Mouse (Mus musculus) hindbrain, embryonic 12.5 days (tissue): ENCODE results near the gene Sacs. TPM values are rescaled to one million over a fixed set of nuclear protein-coding genes. Genes with fewer than 3 reads are reported as not detected.
A peak's percentile ranks its signal among the peaks of the same experiment; 100 is the strongest.

Source experiments
- ATAC-seq: fragments of 200-750 bp; cut with Nextera tagmentation; 2 replicates; pipeline ENCODE4 v1.8.0; 2017; ENCODE audit warnings: moderate TSS enrichment; ENCODE audit not compliant: low FRiP score
- H3K27ac ChIP-seq: fragments of 300-500 bp; sonication (generic); 2 replicates; pipeline ENCODE4 v1.5.1; 2016; ENCODE audit warnings: mild to moderate bottlenecking
- H3K27me3 ChIP-seq: fragments of 300-500 bp; sonication (generic); 2 replicates; pipeline ENCODE4 v1.6.1; 2016; ENCODE audit warnings: mild to moderate bottlenecking
- H3K36me3 ChIP-seq: fragments of 300-500 bp; sonication (generic); 2 replicates; pipeline ENCODE4 v1.6.1; 2016; ENCODE audit warnings: mild to moderate bottlenecking
- H3K4me1 ChIP-seq: fragments of 300-500 bp; sonication (generic); 2 replicates; pipeline ENCODE4 v1.6.1; 2016
- H3K4me2 ChIP-seq: fragments of 300-500 bp; sonication (generic); replicated peaks from 2 replicates; pipeline ENCODE4 v1.6.1; 2016; ENCODE audit warnings: mild to moderate bottlenecking
- H3K4me3 ChIP-seq: fragments of 300-500 bp; sonication (generic); 2 replicates; pipeline ENCODE4 v1.5.1; 2016; ENCODE audit warnings: mild to moderate bottlenecking
- H3K9ac ChIP-seq: fragments of 300-500 bp; sonication (generic); 2 replicates; pipeline ENCODE4 v1.6.1; 2016; ENCODE audit warnings: mild to moderate bottlenecking, moderate library complexity
- H3K9me3 ChIP-seq: fragments of 300-500 bp; sonication (generic); replicated peaks from 2 replicates; pipeline ENCODE4 v1.6.1; 2016; ENCODE audit warnings: mild to moderate bottlenecking
- WGBS: fragments of 180-500 bp; shearing (Covaris S2); methylation state at CpG from one replicate; pipeline ENCODE4 v1.1.7; 2016; 5-methylcytosine and 5-hydroxymethylcytosine counted together
- polyA plus RNA-seq: library from polyadenylated mRNA; unstranded; fragments of >200 nt; fragmentation: Nextera tagmentation; extraction: Ambion mirVana; gene quantifications from 2 replicates; pipeline ENCODE4 v1.2.1, GENCODE M21; 2016

Gene Sacs
- polyA plus RNA-seq, 1 experiment from 2014 or later, result 7.1 TPM

- no peak overlapping the region for H3K27ac ChIP-seq
- no peak overlapping the region for H3K4me2 ChIP-seq
- H3K9me3 ChIP-seq, result no peaks in the 10 kb centered on the region
- H3K4me3 ChIP-seq, result no peak overlapping the region
- no peak for ATAC-seq
- H3K9ac ChIP-seq, result no peak overlapping the region
- H3K4me1 ChIP-seq, result no peaks in the 10 kb centered on the region
- H3K36me3 ChIP-seq, result no peaks in the 10 kb centered on the region
- H3K27me3 ChIP-seq, result no peaks in the 10 kb centered on the region
- WGBS, result 60% methylated on average over 3 of the region's 3 CpGs
Observed at GRCm38 (mm10) chr14:61259084-61259483, 120.8 kb downstream of the Sacs start.

- Histone ChIP-seq H3K4me3 (no peak overlapping the region), H3K9ac (no peak overlapping the region), H3K4me2 (no peak overlapping the region), H3K27ac (no peak overlapping the region), H3K9me3 (no peaks in the 10 kb centered on the region), H3K4me1 (no peaks in the 10 kb centered on the region), H3K36me3 (no peaks in the 10 kb centered on the region), H3K27me3 (peaks cover 11% of the 10 kb centered on the region; the same call in 1 of the 2 replicates)
- WGBS, result 38% methylated on average over 5 of the region's 5 CpGs
- ATAC-seq, result no peak
Observed at GRCm38 (mm10) chr14:61267908-61268475, 129.7 kb downstream of the Sacs start.

GRCm38 (mm10) chr14:61274414-61275198 lies 136.3 kb downstream of the Sacs start:
- ATAC-seq, result no peak
- Histone ChIP-seq H3K27ac (no peak overlapping the region), H3K36me3 (no peaks in the 10 kb centered on the region), H3K4me3 (peak overlapping the region; percentile 17), H3K4me2 (peak overlapping the region; percentile 39), H3K27me3 (peaks cover 39% of the 10 kb centered on the region), H3K9me3 (no peaks in the 10 kb centered on the region), H3K9ac (no peak overlapping the region), H3K4me1 (peaks cover 13% of the 10 kb centered on the region)
- 9% methylated on average over 38 of the region's 38 CpGs for WGBS

GRCm38 (mm10) chr14:61277285-61277684 lies 139.0 kb downstream of the Sacs start:
- H3K27me3 ChIP-seq, result peaks cover 32% of the 10 kb centered on the region
- WGBS, result 46% methylated on average over 1 of the region's 1 CpGs
- no peak overlapping the region for H3K9ac ChIP-seq
- peaks cover 13% of the 10 kb centered on the region for H3K4me1 ChIP-seq
- ATAC-seq, result no peak
- H3K4me3 ChIP-seq, result no peak overlapping the region
- no peaks in the 10 kb centered on the region for H3K9me3 ChIP-seq
- no peak overlapping the region for H3K27ac ChIP-seq
- H3K36me3 ChIP-seq, result no peaks in the 10 kb centered on the region
- no peak overlapping the region for H3K4me2 ChIP-seq

GRCm38 (mm10) chr14:61278676-61279300 lies 140.5 kb downstream of the Sacs start:
- Histone ChIP-seq H3K27me3 (peaks cover 28% of the 10 kb centered on the region), H3K9ac (no peak overlapping the region), H3K9me3 (no peaks in the 10 kb centered on the region), H3K36me3 (no peaks in the 10 kb centered on the region), H3K4me1 (peaks cover 13% of the 10 kb centered on the region), H3K27ac (no peak overlapping the region), H3K4me2 (no peak overlapping the region), H3K4me3 (no peak overlapping the region)
- WGBS, result 85% methylated on average over 7 of the region's 7 CpGs
- no peak for ATAC-seq

- H3K4me3 ChIP-seq, result no peak overlapping the region
- H3K4me1 ChIP-seq, result no peaks in the 10 kb centered on the region
- H3K36me3 ChIP-seq, result no peaks in the 10 kb centered on the region
- no peak overlapping the region for H3K9ac ChIP-seq
- H3K27me3 ChIP-seq, result no peaks in the 10 kb centered on the region
- H3K4me2 ChIP-seq, result no peak overlapping the region
- H3K27ac ChIP-seq, result no peak overlapping the region
- no peaks in the 10 kb centered on the region for H3K9me3 ChIP-seq
- 72% methylated on average over 19 of the region's 19 CpGs for WGBS
- ATAC-seq, result no peak
Observed at GRCm38 (mm10) chr14:61288606-61289286, 150.5 kb downstream of the Sacs start.

Other genes starting within 250 kb of the Sacs start
- gene Tnfrsf19, start 92.0 kb upstream of the Sacs start, polyA plus RNA-seq, result 55.8 and 57.2 TPM in 2 replicates
- 0.15 and 1.3 TPM in 2 replicates for gene Sgcg, start 120.0 kb downstream of the Sacs start, polyA plus RNA-seq
- 0.52 and 0.77 TPM in 2 replicates for gene Arl11, start 171.3 kb downstream of the Sacs start, polyA plus RNA-seq
- gene Ebpl, start 222.0 kb downstream of the Sacs start, polyA plus RNA-seq, result 10.8 and 11.5 TPM in 2 replicates